Mouse (Mus musculus): ENCODE data around the gene Dbi.

DNA sequence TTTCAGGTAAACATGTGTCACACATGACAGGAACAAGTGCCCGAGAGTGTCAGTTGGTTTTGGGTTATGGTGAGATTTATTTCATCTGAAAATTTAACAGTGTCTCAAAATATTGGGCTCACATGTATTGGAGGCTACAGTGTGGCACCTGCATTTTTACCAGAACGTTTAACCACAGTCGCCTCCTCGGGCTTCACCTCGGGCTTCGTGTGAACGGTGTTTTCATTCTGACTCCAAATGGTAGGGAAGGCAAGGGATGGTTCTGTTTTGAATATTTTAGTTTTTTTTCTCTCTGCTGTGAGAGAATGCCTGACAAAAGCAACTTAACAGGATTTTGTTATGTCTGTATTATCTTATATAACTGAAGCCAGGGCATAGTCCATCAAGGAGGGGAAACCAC, 47.8 kb upstream of the Dbi start:
- TF ChIP-seq TAL1 (IDR thresholded peaks at IDR 0.05; ENCODE audit: low read length) (no peak), GATA1 (IDR thresholded peaks at IDR 0.05; ENCODE audit: low read length) (no peak)
